Mouse (Mus musculus) adrenal gland, adult (tissue): ENCODE results near the gene Cbln3.

Experiments
- DNase-seq, 2 experiments: peaks; one replicate each; pipeline ENCODE4 v3.0.0; 2022 to 2023; ENCODE audit warnings: low spot score in 1 of 2; ENCODE audit not compliant: inconsistent age in 2 of 2

Gene Cbln3

GRCm38 (mm10) chr14:55880982-55881381 lies 3.2 kb downstream of the Cbln3 start:
- no peak for DNase-seq

DNA sequence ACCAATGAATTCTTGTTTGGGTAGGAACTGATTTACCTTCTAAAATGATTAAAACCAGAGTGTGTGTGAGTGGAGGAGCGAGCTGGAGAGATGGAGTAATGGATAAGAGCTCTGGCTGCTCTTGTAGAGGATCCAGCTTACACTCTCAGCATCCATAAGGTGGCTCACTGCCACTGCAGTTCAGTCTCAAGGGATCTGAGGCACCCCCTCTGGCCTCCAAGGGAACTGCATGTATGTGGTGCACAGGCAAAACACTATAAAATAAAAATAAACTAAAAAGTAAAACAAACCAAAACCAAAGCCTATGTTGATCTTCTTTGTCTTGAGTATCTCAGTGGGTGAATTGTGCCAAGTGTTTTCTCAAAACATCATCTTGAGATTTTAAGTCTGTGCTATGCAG lies 4.6 kb downstream of the Cbln3 start:
- DNase-seq, result peak; percentile 72 to 92

DNA sequence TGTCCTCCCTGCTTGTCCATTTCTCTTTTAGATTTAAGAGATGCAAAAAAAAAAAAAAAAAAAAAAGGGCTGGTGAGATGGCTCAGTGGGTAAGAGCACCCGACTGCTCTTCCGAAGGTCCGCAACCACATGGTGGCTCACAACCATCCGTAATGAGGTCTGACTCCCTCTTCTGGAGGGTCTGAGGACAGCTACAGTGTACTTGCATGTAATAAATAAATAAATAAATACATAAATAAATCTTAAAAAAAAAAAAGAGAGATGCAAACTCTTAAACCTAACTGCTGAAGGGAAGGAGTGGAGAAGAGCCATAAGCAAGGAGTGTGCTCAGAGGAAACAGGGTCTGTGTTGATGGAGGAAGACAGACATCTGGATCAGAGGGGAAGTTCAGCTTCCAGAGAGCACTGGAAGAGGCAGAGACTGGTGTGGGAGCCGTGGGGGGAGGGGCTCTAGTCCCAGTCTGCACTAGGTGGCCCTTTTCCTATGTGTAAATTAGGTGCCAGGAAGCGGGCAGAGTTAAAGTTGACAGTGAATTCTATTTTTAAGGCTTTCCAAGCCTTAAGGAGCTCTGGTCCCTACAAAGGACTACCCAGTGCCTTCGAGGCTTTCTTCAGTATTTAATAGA lies 5.8 kb downstream of the Cbln3 start:
- no peak for DNase-seq

DNA sequence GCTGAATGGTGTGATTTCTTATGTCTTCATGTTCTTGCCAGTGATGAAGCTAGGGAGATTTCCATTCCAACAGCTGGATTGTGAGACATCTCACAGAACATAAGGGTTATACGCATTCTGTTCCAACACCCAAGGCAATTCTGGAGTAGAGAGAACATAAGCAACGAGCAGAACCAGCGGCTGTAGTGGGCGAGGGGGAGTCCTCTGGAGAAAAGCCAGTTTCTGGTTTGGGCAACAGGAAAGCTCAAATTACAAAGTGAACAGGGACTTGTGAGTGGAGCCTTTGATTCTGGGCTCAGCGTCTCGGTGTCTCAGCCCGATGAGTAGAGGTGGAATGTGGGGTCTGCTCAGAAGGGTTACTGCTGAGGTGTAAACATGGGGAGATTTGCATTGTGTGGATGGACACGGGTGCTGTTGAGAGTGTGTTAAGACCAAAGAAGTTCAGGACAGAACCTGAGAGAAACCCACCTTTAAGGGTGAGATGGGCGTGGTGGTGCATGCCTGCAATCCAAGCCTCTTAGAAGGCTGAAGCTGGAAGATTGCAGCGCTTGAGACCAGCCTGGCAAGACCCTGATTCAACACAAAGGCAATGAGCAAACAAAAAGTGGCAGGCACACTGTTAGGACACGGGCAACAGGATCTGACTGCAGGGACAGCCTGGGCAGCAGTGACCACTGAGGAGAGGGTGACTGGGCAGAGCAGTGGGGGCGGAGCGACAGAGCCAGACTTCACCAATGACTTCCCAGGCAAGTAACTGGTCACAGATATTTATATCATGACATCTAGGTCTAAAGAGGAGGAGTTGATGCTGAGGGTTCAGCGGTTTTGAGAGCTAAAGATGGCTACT lies 6.5 kb downstream of the Cbln3 start:
- no peak for DNase-seq

DNA sequence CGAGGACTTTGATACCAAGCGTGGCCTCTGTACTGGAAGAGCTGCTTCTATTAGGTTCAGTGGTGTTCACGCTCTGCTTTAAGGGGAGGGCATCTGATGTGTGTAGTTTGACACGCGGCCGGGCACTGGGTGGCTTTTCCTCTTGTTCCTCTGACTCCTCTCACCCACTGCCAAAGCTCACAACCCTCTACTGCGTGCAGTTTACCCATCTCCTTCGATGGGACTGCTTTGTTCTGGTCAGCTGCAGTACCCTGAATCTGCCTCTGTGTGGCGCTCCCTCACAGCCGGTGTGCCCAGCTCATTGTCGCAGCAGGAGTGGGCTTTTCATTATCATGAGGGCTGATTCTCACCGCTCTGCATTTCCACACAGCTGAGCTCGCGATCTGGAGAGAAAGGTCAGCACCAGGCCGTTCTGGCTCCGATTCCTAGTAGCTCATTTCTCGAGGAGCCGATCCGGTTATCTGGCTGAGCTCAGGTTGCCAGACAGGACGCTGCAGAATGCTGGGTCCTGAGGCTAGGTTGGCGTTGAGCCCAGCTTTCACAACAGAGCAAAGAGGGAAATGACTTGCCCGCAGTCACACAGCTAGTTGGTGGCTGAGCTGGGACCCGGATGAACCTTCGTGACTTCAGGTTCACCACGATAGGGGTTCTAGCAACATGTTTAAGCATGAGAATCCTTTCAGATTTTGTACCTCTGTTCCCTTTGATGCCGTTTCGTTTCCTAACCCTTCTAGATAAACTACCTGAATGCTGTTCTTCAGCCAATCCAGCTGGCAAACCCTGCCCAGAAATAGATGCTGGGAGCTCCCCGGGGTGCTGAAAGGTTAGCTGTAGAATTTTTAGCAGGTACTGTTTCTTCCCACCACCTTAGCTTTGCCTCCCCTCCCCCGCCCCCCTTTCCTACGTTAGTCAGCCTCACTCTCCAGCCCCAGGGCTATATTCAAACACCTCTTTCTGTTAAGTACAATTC lies 10.2 kb downstream of the Cbln3 start:
- peak; percentile 79 to 93 for DNase-seq

GRCm38 (mm10) chr14:55873242-55873713 lies 10.9 kb downstream of the Cbln3 start:
- DNase-seq, result no peak

DNA sequence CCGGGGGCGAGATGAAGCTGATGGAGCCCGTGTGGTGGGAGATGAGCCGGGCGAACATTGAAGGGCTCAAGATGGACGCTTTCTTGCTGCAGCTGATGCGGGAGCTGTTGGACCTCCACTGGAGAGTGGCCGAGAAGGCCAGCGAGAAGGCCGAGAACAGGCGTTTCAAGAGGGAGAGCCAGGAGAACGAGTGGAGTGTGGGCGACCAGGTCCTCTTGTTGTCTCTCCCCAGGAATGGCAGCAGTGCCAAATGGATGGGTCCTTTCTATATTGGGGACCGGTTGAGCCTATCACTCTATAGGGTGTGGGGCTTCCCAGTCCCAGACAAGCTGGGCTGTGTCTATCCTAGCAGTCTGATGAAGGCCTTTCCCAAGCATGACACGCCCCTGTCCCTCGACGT lies 11.6 kb downstream of the Cbln3 start:
- no peak for DNase-seq

- no peak for DNase-seq
These were observed 12.2 kb downstream of the Cbln3 start for GRCm38 (mm10) chr14:55872039-55872438.

DNA sequence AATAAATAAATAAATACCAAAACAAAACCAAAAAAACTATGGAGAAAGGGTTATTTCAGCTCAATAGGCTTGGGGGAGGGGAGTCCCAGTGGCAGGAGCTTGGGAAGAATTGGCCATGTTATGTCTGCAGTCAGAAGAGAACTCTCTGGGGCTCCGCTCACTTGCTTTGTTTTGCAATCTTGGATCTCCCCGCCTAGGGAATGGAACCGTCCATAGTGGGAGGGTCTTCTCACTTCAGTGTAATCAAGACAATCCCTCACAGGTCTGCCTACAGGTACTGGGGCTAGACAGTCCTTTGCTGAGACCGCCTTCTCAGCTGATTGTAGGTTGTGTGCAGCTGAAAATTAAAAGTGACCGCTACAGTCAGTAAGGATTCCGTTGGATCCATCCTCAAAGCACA lies 14.7 kb downstream of the Cbln3 start:
- no peak for DNase-seq

GRCm38 (mm10) chr14:55868230-55869026 lies 15.8 kb downstream of the Cbln3 start:
- no peak for DNase-seq

GRCm38 (mm10) chr14:55866962-55867361 lies 17.2 kb downstream of the Cbln3 start:
- peak in 1 of 2 experiments; percentile 88 for DNase-seq

GRCm38 (mm10) chr14:55863773-55864172 lies 20.4 kb downstream of the Cbln3 start:
- peak; percentile 76 to 94 for DNase-seq

- no peak for DNase-seq
These were observed 21.2 kb downstream of the Cbln3 start for GRCm38 (mm10) chr14:55862970-55863369.

DNA sequence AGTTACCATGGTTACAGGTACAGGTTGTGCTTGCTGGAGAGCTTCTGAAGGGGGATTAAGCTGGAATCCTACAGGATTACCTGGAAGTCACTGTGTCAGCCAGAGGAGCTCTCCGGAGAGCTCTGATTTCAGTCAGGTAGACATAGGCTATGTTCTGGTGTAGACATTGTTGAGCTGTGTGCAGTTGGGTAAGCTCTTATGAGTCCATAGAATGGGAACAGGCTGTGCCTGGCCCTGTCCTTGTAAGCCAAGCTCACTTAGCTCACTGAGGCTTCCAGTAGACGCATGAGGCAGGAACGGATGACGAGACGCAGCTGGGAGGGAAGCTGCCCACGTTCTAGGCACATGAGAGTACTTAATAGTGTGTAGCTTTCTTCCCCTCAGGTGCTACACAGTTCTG lies 22.0 kb downstream of the Cbln3 start:
- peak in 1 of 2 experiments; percentile 66 for DNase-seq

DNA sequence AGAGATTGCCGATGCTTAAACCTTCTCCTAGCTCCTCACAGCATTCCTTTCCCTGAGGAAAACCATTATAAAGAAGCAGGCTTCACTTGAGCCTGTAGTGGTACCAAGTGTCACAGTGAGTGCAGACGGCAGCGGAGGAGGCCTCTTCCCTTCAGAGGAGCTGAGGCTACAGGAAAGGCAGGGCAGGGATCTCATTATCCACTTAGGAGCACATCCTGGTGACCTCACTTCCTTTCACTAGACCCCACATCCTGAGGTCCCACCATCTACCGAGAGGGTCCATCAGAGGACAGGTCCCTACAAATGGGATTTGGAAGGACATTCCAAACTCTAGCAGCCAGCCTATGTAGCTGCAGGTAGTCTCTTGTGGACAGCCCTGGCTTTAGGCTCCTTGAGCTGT lies 26.6 kb downstream of the Cbln3 start:
- DNase-seq, result no peak

DNA sequence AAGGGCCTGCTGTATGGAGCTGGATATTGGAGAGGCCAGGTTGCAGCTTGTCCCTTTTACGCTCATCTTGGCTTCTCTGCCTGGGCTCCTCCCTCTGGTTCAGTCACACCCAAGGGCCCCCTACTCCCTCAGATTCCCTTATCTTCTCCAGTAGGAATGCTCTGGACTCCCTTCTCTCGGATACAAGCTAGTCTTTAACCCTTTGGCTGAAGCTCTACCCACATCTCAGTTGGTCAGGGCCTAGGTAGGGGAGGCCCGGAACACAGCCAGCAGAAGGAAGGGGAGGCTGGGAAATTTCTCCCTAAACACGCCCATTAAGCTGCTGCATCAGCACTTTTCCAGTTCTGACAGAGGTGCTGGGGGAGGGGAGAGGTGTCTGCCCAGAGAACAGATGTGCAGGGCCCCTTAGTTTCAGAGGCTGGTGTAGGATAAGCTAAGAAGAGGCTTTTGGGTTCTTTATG lies 29.1 kb downstream of the Cbln3 start:
- DNase-seq, result peak in 1 of 2 experiments; percentile 71

DNA sequence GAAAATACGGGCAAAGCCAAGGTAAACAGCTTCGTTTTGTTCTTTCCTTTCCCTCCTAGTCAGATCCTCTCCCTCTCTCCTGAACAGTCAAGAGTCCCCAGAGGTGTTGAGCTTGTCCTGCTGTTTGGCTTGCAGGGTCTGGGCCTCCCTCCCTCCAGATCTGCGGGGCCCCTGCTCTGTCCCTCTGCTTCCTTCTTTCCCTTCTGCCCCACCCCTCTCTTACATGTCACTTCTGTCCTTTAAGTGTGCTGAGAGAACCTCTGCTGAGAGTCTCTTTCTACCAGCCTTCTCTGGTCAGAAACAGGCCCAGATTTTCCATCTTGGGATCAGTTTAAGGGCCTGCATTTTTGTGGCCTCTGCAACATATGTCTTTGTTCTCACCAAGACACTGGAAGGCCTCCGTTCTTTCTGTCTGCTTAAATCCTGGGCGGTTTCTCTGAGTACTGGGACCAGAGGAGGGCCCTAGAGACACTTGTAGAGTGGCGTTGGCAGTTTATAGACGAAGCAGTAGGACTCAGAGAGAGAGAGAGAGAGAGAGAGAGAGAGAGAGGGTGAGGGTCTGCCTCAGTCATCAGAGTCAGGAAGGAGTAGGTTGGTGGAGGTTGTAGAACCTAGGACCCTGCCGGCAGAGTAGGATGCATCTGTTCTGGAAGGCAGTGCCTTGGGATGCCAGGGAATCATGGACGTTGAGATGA lies 29.6 kb downstream of the Cbln3 start:
- peak in 1 of 2 experiments; percentile 63 for DNase-seq

DNA sequence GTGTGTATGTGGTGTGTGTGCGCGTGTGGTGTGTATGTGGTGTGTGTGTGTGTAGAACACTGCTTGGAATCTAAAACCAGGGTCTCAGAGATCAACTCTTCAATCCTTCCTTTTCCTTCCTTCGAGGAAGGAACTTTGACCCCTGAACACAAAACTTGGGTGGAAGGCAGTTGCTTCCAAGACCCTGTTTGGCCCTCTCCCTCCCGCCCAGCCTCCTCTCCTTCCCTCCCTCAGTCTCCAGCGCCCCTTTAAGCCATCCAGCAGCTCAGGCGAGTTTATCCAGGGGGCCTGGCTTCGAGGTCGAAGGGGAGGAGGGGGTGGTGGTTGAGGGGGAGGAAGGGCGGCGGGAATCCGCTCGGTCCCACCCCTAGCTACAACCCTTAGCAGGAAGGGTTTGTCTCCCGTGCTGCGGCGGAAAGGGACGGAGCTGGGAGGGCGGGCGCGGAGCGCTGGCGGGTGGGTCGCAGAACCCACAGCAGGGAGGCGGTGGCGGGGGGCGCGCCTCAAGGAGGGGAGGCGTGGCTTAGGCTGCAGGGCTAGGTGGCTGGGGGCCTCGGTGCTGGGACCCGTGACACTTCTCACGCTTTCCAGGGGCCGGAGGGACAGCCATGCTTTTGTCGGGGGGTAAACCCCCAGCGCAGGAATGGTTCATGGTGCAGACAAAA lies 30.4 kb downstream of the Cbln3 start, which contains the start of gene Nynrin:
TSS of gene Nynrin (plus strand) at position 390 of the 665 bp plus-strand sequence.
- peak; percentile 61 to 79 for DNase-seq
